Mouse (Mus musculus): ENCODE results near the gene Fxyd6. TPM values are rescaled to one million over a fixed set of nuclear protein-coding genes. Genes with fewer than 3 reads are reported as not detected.

Fxyd6 gene
- total and polyA plus RNA-seq, 2 experiments from 2014 or later: 490 to 767 TPM

- TF ChIP-seq CTCF (IDR thresholded peaks at IDR 0.05; ENCODE audit: low read depth): peak; percentile 95
- H3K27ac ChIP-seq: no peak overlapping the region; the same call in 1 of the 2 replicates
- DNase-seq (ENCODE audit: low spot score) (peak; percentile 87), ATAC-seq (peak; percentile 81)
- H3K36me3 ChIP-seq (ENCODE audit: insufficient read depth, low read length): no peaks in the 10 kb centered on the region
- no peaks in the 10 kb centered on the region for H3K27me3 ChIP-seq (ENCODE audit: insufficient read depth, low read length)
- H3K4me3 ChIP-seq (ENCODE audit: low read length): peak overlapping the region; percentile 16; the same call in 1 of the 2 replicates
- 39% methylated on average over 33 of the region's 33 CpGs for WGBS
- H3K9ac ChIP-seq (replicated peaks; ENCODE audit: low read length): 0 out of 2 replicates have a peak overlapping the region, but pooled peaks have one; percentile 9
- peak overlapping the region; percentile 45 for H3K4me2 ChIP-seq (ENCODE audit: low read depth, low read length)
- H3K4me1 ChIP-seq (ENCODE audit: insufficient read depth, low read length): no peaks in the 10 kb centered on the region
- no peaks in the 10 kb centered on the region for H3K9me3 ChIP-seq (ENCODE audit: low read length)
Measured at GRCm38 (mm10) chr9:45407706-45408675, 38.0 kb downstream of the Fxyd6 start.

GRCm38 (mm10) chr9:45410193-45410592, 40.2 kb downstream of the Fxyd6 start:
- no peak overlapping the region for H3K4me3 ChIP-seq (ENCODE audit: low read length)
- no peaks in the 10 kb centered on the region for H3K9me3 ChIP-seq (ENCODE audit: low read length)
- no peaks in the 10 kb centered on the region for H3K27me3 ChIP-seq (ENCODE audit: insufficient read depth, low read length)
- no peak overlapping the region for H3K4me2 ChIP-seq (ENCODE audit: low read depth, low read length)
- DNase-seq (ENCODE audit: low spot score) (no peak), ATAC-seq (no peak)
- H3K36me3 ChIP-seq (ENCODE audit: insufficient read depth, low read length): no peaks in the 10 kb centered on the region
- H3K9ac ChIP-seq (replicated peaks; ENCODE audit: low read length): no peak overlapping the region
- no peaks in the 10 kb centered on the region for H3K4me1 ChIP-seq (ENCODE audit: insufficient read depth, low read length)
- no peak overlapping the region for H3K27ac ChIP-seq
- WGBS: 76% methylated on average over 5 of the region's 5 CpGs
- no peak for TF ChIP-seq CTCF (IDR thresholded peaks at IDR 0.05; ENCODE audit: low read depth)

- H3K36me3 ChIP-seq (ENCODE audit: insufficient read depth, low read length): no peaks in the 10 kb centered on the region
- H3K9ac ChIP-seq (replicated peaks; ENCODE audit: low read length): no peak overlapping the region
- H3K4me2 ChIP-seq (ENCODE audit: low read depth, low read length): no peak overlapping the region
- no peak overlapping the region for H3K4me3 ChIP-seq (ENCODE audit: low read length)
- H3K4me1 ChIP-seq (ENCODE audit: insufficient read depth, low read length): no peaks in the 10 kb centered on the region
- no peaks in the 10 kb centered on the region for H3K27me3 ChIP-seq (ENCODE audit: insufficient read depth, low read length)
- 89% methylated on average over 2 of the region's 2 CpGs for WGBS
- H3K27ac ChIP-seq: no peak overlapping the region
- peak; percentile 42 for TF ChIP-seq CTCF (IDR thresholded peaks at IDR 0.05; ENCODE audit: low read depth)
- ATAC-seq (no peak), DNase-seq (ENCODE audit: low spot score) (peak; percentile 31)
- no peaks in the 10 kb centered on the region for H3K9me3 ChIP-seq (ENCODE audit: low read length)
Measured at GRCm38 (mm10) chr9:45410614-45411013, 40.6 kb downstream of the Fxyd6 start.

GRCm38 (mm10) chr9:45411111-45411510, 41.1 kb downstream of the Fxyd6 start:
- H3K9me3 ChIP-seq (ENCODE audit: low read length): no peaks in the 10 kb centered on the region
- no peaks in the 10 kb centered on the region for H3K36me3 ChIP-seq (ENCODE audit: insufficient read depth, low read length)
- no peak overlapping the region for H3K9ac ChIP-seq (replicated peaks; ENCODE audit: low read length)
- no peak overlapping the region for H3K27ac ChIP-seq
- DNase-seq (ENCODE audit: low spot score) (no peak), ATAC-seq (no peak)
- H3K4me2 ChIP-seq (ENCODE audit: low read depth, low read length): no peak overlapping the region
- 81% methylated on average over 3 of the region's 3 CpGs for WGBS
- no peak overlapping the region for H3K4me3 ChIP-seq (ENCODE audit: low read length)
- no peaks in the 10 kb centered on the region for H3K4me1 ChIP-seq (ENCODE audit: insufficient read depth, low read length)
- TF ChIP-seq CTCF (IDR thresholded peaks at IDR 0.05; ENCODE audit: low read depth): no peak
- H3K27me3 ChIP-seq (ENCODE audit: insufficient read depth, low read length): no peaks in the 10 kb centered on the region

- Histone ChIP-seq H3K4me3 (ENCODE audit: low read length) (no peak overlapping the region), H3K27me3 (ENCODE audit: insufficient read depth, low read length) (no peaks in the 10 kb centered on the region), H3K36me3 (ENCODE audit: insufficient read depth, low read length) (no peaks in the 10 kb centered on the region), H3K4me1 (ENCODE audit: insufficient read depth, low read length) (no peaks in the 10 kb centered on the region), H3K9ac (replicated peaks; ENCODE audit: low read length) (no peak overlapping the region; the same call in 1 of the 2 replicates), H3K4me2 (ENCODE audit: low read depth, low read length) (peak overlapping the region; percentile 43), H3K9me3 (ENCODE audit: low read length) (no peaks in the 10 kb centered on the region), H3K27ac (no peak overlapping the region)
- DNase-seq (ENCODE audit: low spot score) (peak; percentile 89), ATAC-seq (peak; percentile 31)
- 14% methylated on average over 7 of the region's 7 CpGs for WGBS
- TF ChIP-seq CTCF (IDR thresholded peaks at IDR 0.05; ENCODE audit: low read depth): peak; percentile 88
Measured at GRCm38 (mm10) chr9:45411803-45412202, 41.8 kb downstream of the Fxyd6 start.

- H3K27ac ChIP-seq: no peak overlapping the region
- no peaks in the 10 kb centered on the region for H3K4me1 ChIP-seq (ENCODE audit: insufficient read depth, low read length)
- WGBS: 6% methylated on average over 10 of the region's 10 CpGs
- H3K36me3 ChIP-seq (ENCODE audit: insufficient read depth, low read length): no peaks in the 10 kb centered on the region
- no peaks in the 10 kb centered on the region for H3K27me3 ChIP-seq (ENCODE audit: insufficient read depth, low read length)
- no peak overlapping the region for H3K4me3 ChIP-seq (ENCODE audit: low read length)
- TF ChIP-seq CTCF (IDR thresholded peaks at IDR 0.05; ENCODE audit: low read depth): peak; percentile 94
- no peaks in the 10 kb centered on the region for H3K9me3 ChIP-seq (ENCODE audit: low read length)
- peak overlapping the region; percentile 43 for H3K4me2 ChIP-seq (ENCODE audit: low read depth, low read length)
- H3K9ac ChIP-seq (replicated peaks; ENCODE audit: low read length): no peak overlapping the region; the same call in 1 of the 2 replicates
- peak; percentile 44; the same call in 1 of the 2 replicates for ATAC-seq
- peak; percentile 93 for DNase-seq (ENCODE audit: low spot score)
Measured at GRCm38 (mm10) chr9:45412287-45412686, 42.3 kb downstream of the Fxyd6 start.

Data from hindbrain, postnatal 0 days (tissue).